Mouse (Mus musculus) testis, postnatal 10 days (tissue): Measurements from ENCODE around the gene Misp.

Experiments used
- DNase-seq: peaks from one replicate; pipeline ENCODE4 v3.0.0; 2021; ENCODE audit warnings: low spot score

The Misp gene

GRCm38 (mm10) chr10:79854801-79855541 lies 34.2 kb downstream of the Misp start:
- DNase-seq, result peak; percentile 84

GRCm38 (mm10) chr10:79855558-79856184 lies 34.9 kb downstream of the Misp start:
- no peak for DNase-seq

- no peak for DNase-seq
Observed at GRCm38 (mm10) chr10:79856280-79856679, 35.5 kb downstream of the Misp start.

- DNase-seq, result no peak
Observed at GRCm38 (mm10) chr10:79856704-79857451, 36.1 kb downstream of the Misp start.

GRCm38 (mm10) chr10:79857452-79857811 lies 36.6 kb downstream of the Misp start:
- DNase-seq, result peak; percentile 78

- no peak for DNase-seq
Observed at GRCm38 (mm10) chr10:79857894-79858293, 37.1 kb downstream of the Misp start.

- DNase-seq, result peak; percentile 87
Observed at GRCm38 (mm10) chr10:79858416-79859074, 37.8 kb downstream of the Misp start.

- peak; percentile 67 for DNase-seq
Observed at GRCm38 (mm10) chr10:79859116-79859515, 38.3 kb downstream of the Misp start.

- no peak for DNase-seq
Observed at GRCm38 (mm10) chr10:79860079-79860911, 39.5 kb downstream of the Misp start.

GRCm38 (mm10) chr10:79861230-79862048 lies 40.6 kb downstream of the Misp start:
- no peak for DNase-seq

GRCm38 (mm10) chr10:79862049-79862788 lies 41.4 kb downstream of the Misp start:
- DNase-seq, result no peak

GRCm38 (mm10) chr10:79862925-79863324 lies 42.1 kb downstream of the Misp start:
- peak; percentile 71 for DNase-seq

- DNase-seq, result no peak
Observed at GRCm38 (mm10) chr10:79864351-79865188, 43.8 kb downstream of the Misp start.

- DNase-seq, result no peak
Observed at GRCm38 (mm10) chr10:79865189-79865601, 44.4 kb downstream of the Misp start.

- no peak for DNase-seq
Observed at GRCm38 (mm10) chr10:79865801-79866295, 45.1 kb downstream of the Misp start.

GRCm38 (mm10) chr10:79866601-79867000 lies 45.8 kb downstream of the Misp start:
- DNase-seq, result no peak

GRCm38 (mm10) chr10:79871845-79872244 lies 51.1 kb downstream of the Misp start:
- DNase-seq, result no peak

GRCm38 (mm10) chr10:79872862-79873261 lies 52.1 kb downstream of the Misp start:
- no peak for DNase-seq

GRCm38 (mm10) chr10:79873313-79873712 lies 52.5 kb downstream of the Misp start:
- DNase-seq, result no peak
